Mouse (Mus musculus): ENCODE measurements around the gene Rbm14. TPM values are rescaled to one million over a fixed set of nuclear protein-coding genes. Genes with fewer than 3 reads are reported as not detected.

Gene Rbm14
- 17.1 and 17.5 TPM in 2 replicates for polyA plus RNA-seq (2012; rRNA removed)

GRCm38 (mm10) chr19:4811063-4811908 lies at the start of gene Rbm14, which contains the start of gene Gm21992:
Gene Rbm14, minus strand, starts transcription at chr19:4811634.
Gene Gm21992, minus strand, starts transcription at chr19:4811612.
- peak; percentile 98 for DNase-seq (ENCODE audit: low spot score)

- DNase-seq (ENCODE audit: low spot score), result no peak
Measured at GRCm38 (mm10) chr19:4859081-4859480, 47.6 kb upstream of the Rbm14 start.

GRCm38 (mm10) chr19:4855951-4856350 lies 44.5 kb upstream of the Rbm14 start:
- no peak for DNase-seq (ENCODE audit: low spot score)

GRCm38 (mm10) chr19:4855470-4855820 lies 44.0 kb upstream of the Rbm14 start:
- DNase-seq (ENCODE audit: low spot score), result no peak

GRCm38 (mm10) chr19:4854552-4855469 lies 43.4 kb upstream of the Rbm14 start, which contains the start of gene Ctsf:
Gene Ctsf, plus strand, starts transcription at chr19:4855130.
- DNase-seq (ENCODE audit: low spot score), result peak; percentile 77

- no peak for DNase-seq (ENCODE audit: low spot score)
Measured at GRCm38 (mm10) chr19:4850281-4850680, 38.8 kb upstream of the Rbm14 start.

GRCm38 (mm10) chr19:4849800-4850199 lies 38.4 kb upstream of the Rbm14 start:
- DNase-seq (ENCODE audit: low spot score), result no peak

GRCm38 (mm10) chr19:4847490-4847889 lies 36.1 kb upstream of the Rbm14 start:
- DNase-seq (ENCODE audit: low spot score), result no peak

- no peak for DNase-seq (ENCODE audit: low spot score)
Measured at GRCm38 (mm10) chr19:4845846-4846245, 34.4 kb upstream of the Rbm14 start.

GRCm38 (mm10) chr19:4842611-4843010 lies 31.2 kb upstream of the Rbm14 start:
- DNase-seq (ENCODE audit: low spot score), result no peak

- no peak for DNase-seq (ENCODE audit: low spot score)
Measured at GRCm38 (mm10) chr19:4840848-4841247, 29.4 kb upstream of the Rbm14 start.

GRCm38 (mm10) chr19:4839149-4839548 lies 27.7 kb upstream of the Rbm14 start, which contains the start of the genes Ccs and Ccdc87:
Gene Ccs, minus strand, starts transcription at chr19:4839332.
Gene Ccdc87, plus strand, starts transcription at chr19:4839366.
- DNase-seq (ENCODE audit: low spot score), result peak; percentile 84

GRCm38 (mm10) chr19:4838526-4839140 lies 27.2 kb upstream of the Rbm14 start:
- no peak for DNase-seq (ENCODE audit: low spot score)

GRCm38 (mm10) chr19:4837049-4837448 lies 25.6 kb upstream of the Rbm14 start:
- DNase-seq (ENCODE audit: low spot score), result no peak

GRCm38 (mm10) chr19:4836096-4836495 lies 24.7 kb upstream of the Rbm14 start:
- no peak for DNase-seq (ENCODE audit: low spot score)

GRCm38 (mm10) chr19:4833977-4834376 lies 22.5 kb upstream of the Rbm14 start:
- DNase-seq (ENCODE audit: low spot score), result no peak

GRCm38 (mm10) chr19:4829156-4829555 lies 17.7 kb upstream of the Rbm14 start:
- no peak for DNase-seq (ENCODE audit: low spot score)

- DNase-seq (ENCODE audit: low spot score), result no peak
Measured at GRCm38 (mm10) chr19:4828444-4829114, 17.1 kb upstream of the Rbm14 start.

- peak; percentile 26 for DNase-seq (ENCODE audit: low spot score)
Measured at GRCm38 (mm10) chr19:4820678-4821303, 9.4 kb upstream of the Rbm14 start.

GRCm38 (mm10) chr19:4817182-4817835 lies 5.9 kb upstream of the Rbm14 start:
- DNase-seq (ENCODE audit: low spot score), result no peak
